Mouse (Mus musculus) bone marrow macrophage, adult 2 months (primary cell): ENCODE results near the gene Cers2.
"Not testable (repeated sequence)": the region's sequence is repeated elsewhere in the genome, so short reads cannot be mapped to it uniquely, and the experiment has no call there.

Experiments
- CTCF ChIP-seq: IDR thresholded peaks from 2 replicates; pipeline ENCODE4 v1.5.1; 2012; ENCODE audit warnings: low read depth, mild to moderate bottlenecking, low read length, moderate library complexity
- POLR2A ChIP-seq: IDR thresholded peaks from 2 replicates; pipeline ENCODE4 v1.6.1; 2012; ENCODE audit warnings: mild to moderate bottlenecking, low read depth, low read length, borderline replicate concordance

DNA sequence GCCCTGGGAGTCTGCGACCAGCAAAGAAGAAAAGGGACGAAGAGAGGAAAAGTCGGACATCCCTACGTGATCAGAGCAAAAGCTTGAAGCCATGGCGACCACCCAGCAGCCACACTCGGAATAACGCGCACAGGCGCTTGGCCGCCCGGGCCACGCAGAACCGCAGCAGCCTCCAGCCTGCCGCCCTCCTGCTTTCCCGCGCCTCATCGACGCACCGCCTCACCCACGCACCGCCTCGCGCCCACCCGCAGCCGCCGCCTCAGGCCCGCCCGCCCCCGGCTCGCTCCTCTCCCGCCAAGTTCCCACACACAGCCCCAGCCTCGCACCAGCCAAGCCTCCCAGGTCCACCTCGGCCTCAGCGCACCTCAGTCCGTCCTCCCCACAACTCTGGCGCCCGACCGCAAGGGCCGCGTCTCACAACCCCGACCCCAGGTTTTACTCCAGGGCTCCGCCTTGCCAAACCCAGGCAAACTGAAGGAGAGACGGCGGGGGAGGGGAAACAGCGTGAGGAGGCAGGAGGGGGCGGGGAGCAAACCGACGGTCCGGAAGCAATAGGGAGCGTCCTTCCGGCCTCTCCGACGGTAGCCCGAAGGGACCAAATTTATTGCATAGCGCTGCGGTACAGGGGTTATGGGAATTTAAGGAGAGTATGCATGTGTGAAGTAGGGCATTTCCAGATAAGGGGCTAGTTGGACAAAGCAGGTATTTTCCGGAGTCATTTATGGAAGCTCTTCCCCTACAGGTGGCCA, 42.3 kb downstream of the Cers2 start, which contains the start of gene Setdb1:
- TF ChIP-seq CTCF, POLR2A: not testable (repeated sequence)
